Mouse (Mus musculus) heart, postnatal 0 days (tissue): ENCODE results near the gene Zfp511. TPM values are rescaled to one million over a fixed set of nuclear protein-coding genes. Genes with fewer than 3 reads are reported as not detected.

Source experiments
- ATAC-seq: fragments of 200-750 bp; cut with Nextera tagmentation; 2 replicates; pipeline ENCODE4 v1.8.0; 2017; ENCODE audit warnings: low read depth, moderate number of reproducible peaks, moderate library complexity; ENCODE audit not compliant: insufficient read depth
- DNase-seq: peaks from one replicate; pipeline ENCODE4 v3.0.0-alpha.2; 2016; ENCODE audit warnings: low spot score
- H3K27ac ChIP-seq: fragments of 300-500 bp; sonication (generic); 2 replicates; pipeline ENCODE4 v1.5.1; 2014; ENCODE audit warnings: low read depth, mild to moderate bottlenecking
- H3K27me3 ChIP-seq: fragments of 300-500 bp; sonication (generic); 2 replicates; pipeline ENCODE4 v1.6.1; 2014; ENCODE audit warnings: low read length, mixed read lengths; ENCODE audit not compliant: control insufficient read depth, insufficient read depth
- H3K36me3 ChIP-seq: fragments of 300-500 bp; sonication (generic); replicated peaks from 2 replicates; pipeline ENCODE4 v1.6.1; 2014; ENCODE audit warnings: low read length, mixed read lengths; ENCODE audit not compliant: control insufficient read depth, insufficient read depth
- H3K4me1 ChIP-seq: fragments of 300-500 bp; sonication (generic); 2 replicates; pipeline ENCODE4 v1.6.1; 2014; ENCODE audit warnings: antibody characterized with exemption; ENCODE audit not compliant: control insufficient read depth, insufficient read depth
- H3K4me2 ChIP-seq: fragments of 300-500 bp; sonication (generic); 2 replicates; pipeline ENCODE4 v1.6.1; 2014; ENCODE audit warnings: low read depth, mild to moderate bottlenecking, low read length, moderate library complexity
- H3K4me3 ChIP-seq: fragments of 300-500 bp; sonication (generic); 2 replicates; pipeline ENCODE4 v1.5.1; 2014; ENCODE audit warnings: low read depth, low read length
- H3K9ac ChIP-seq: fragments of 300-500 bp; sonication (generic); replicated peaks from 2 replicates; pipeline ENCODE4 v1.6.1; 2014; ENCODE audit warnings: low read depth, low read length, mixed read lengths
- H3K9me3 ChIP-seq: fragments of 300-500 bp; sonication (generic); replicated peaks from 2 replicates; pipeline ENCODE4 v1.6.1; 2016; ENCODE audit warnings: low read length; ENCODE audit not compliant: control insufficient read depth
- CTCF ChIP-seq: IDR thresholded peaks from 2 replicates; pipeline ENCODE4 v1.5.1; 2016; ENCODE audit warnings: antibody characterized with exemption, control low read depth, low read depth
- EP300 ChIP-seq: IDR thresholded peaks from 2 replicates; pipeline ENCODE4 v1.6.1; 2016; ENCODE audit warnings: antibody characterized with exemption, low read depth
- WGBS: fragments of 180-500 bp; shearing (Covaris S2); extraction: QIAGEN DNeasy Blood & Tissue Kit; methylation state at CpG from one replicate; pipeline ENCODE4 v1.1.7; 2014; 5-methylcytosine and 5-hydroxymethylcytosine counted together
- polyA plus RNA-seq: library from polyadenylated mRNA; unstranded; fragments of >200 nt; fragmentation: Nextera tagmentation; extraction: Ambion mirVana; gene quantifications from 2 replicates; pipeline ENCODE4 v1.2.1, GENCODE M21; 2015
- total RNA-seq: library from RNA; depleted of rRNA; stranded (reverse); fragments of >200 nt; gene quantifications from 2 replicates; pipeline ENCODE4 v1.2.3, GENCODE M21; 2014; ENCODE audit warnings: low replicate concordance; rRNA removed

Gene Zfp511
- 23.6 and 44.3 TPM in 2 replicates for total RNA-seq
- 22.9 and 23.9 TPM in 2 replicates for polyA plus RNA-seq

- peaks cover 42% of the 10 kb centered on the region for H3K36me3 ChIP-seq
- peak within 1 kb of the TSS; percentile 84 for H3K9ac ChIP-seq
- 2% methylated on average over 68 of the region's 69 CpGs for WGBS
- H3K27ac ChIP-seq, result peak within 1 kb of the TSS; percentile 87
- H3K9me3 ChIP-seq, result no peaks in the 10 kb centered on the region
- H3K4me2 ChIP-seq, result peak within 1 kb of the TSS; percentile 91
- H3K4me3 ChIP-seq, result peak within 1 kb of the TSS; percentile 87
- peak; percentile 95 for DNase-seq
- no peak for TF ChIP-seq CTCF
- peak; percentile 98 for ATAC-seq
- no peaks in the 10 kb centered on the region for H3K27me3 ChIP-seq
- peaks cover 11% of the 10 kb centered on the region; the same call in 1 of the 2 replicates for H3K4me1 ChIP-seq
Measured at GRCm38 (mm10) chr7:140036281-140037170, at the start of gene Zfp511, which contains the start of gene Tubgcp2. Gene Zfp511 (plus strand): TSS chr7:140036391. Gene Tubgcp2 (minus strand): TSS chr7:140036669.

GRCm38 (mm10) chr7:139988272-139988671, 47.9 kb upstream of the Zfp511 start:
- H3K4me1 ChIP-seq, result no peaks in the 10 kb centered on the region
- 58% methylated on average over 9 of the region's 9 CpGs for WGBS
- H3K36me3 ChIP-seq, result no peaks in the 10 kb centered on the region
- H3K4me2 ChIP-seq, result no peak overlapping the region
- no peak overlapping the region for H3K4me3 ChIP-seq
- ATAC-seq (no peak), DNase-seq (no peak)
- no peak overlapping the region for H3K9ac ChIP-seq
- H3K27ac ChIP-seq, result no peak overlapping the region
- TF ChIP-seq CTCF (no peak), EP300 (no peak)
- H3K9me3 ChIP-seq, result no peaks in the 10 kb centered on the region
- H3K27me3 ChIP-seq, result no peaks in the 10 kb centered on the region

- H3K27me3 ChIP-seq, result no peaks in the 10 kb centered on the region
- WGBS, result 61% methylated on average over 8 of the region's 8 CpGs
- no peak for DNase-seq
Measured at GRCm38 (mm10) chr7:139990864-139991394, 45.3 kb upstream of the Zfp511 start.

GRCm38 (mm10) chr7:139992406-139992805, 43.8 kb upstream of the Zfp511 start, which contains the start of gene Adam8:
Gene Adam8 (minus strand): TSS chr7:139992562.
- no peak for ATAC-seq
- Histone ChIP-seq H3K9me3 (no peaks in the 10 kb centered on the region), H3K4me1 (no peaks in the 10 kb centered on the region), H3K4me2 (no peak within 1 kb of the TSS), H3K27ac (no peak within 1 kb of the TSS), H3K27me3 (no peaks in the 10 kb centered on the region), H3K9ac (no peak within 1 kb of the TSS), H3K4me3 (no peak within 1 kb of the TSS), H3K36me3 (peaks cover 25% of the 10 kb centered on the region)
- TF ChIP-seq CTCF, result no peak
- no peak for TF ChIP-seq EP300
- no peak for DNase-seq
- 25% methylated on average over 7 of the region's 7 CpGs for WGBS

More at GRCm38 (mm10) chr7:139990864-139991394, 45.3 kb upstream of the Zfp511 start:
- no peaks in the 10 kb centered on the region for H3K4me1 ChIP-seq
- no peak overlapping the region for H3K4me2 ChIP-seq
- peaks cover 11% of the 10 kb centered on the region for H3K36me3 ChIP-seq
- H3K27ac ChIP-seq, result no peak overlapping the region
- H3K9ac ChIP-seq, result no peak overlapping the region
- no peaks in the 10 kb centered on the region for H3K9me3 ChIP-seq
- ATAC-seq, result no peak
- TF ChIP-seq EP300 (no peak), CTCF (no peak)
- H3K4me3 ChIP-seq, result no peak overlapping the region

DNA sequence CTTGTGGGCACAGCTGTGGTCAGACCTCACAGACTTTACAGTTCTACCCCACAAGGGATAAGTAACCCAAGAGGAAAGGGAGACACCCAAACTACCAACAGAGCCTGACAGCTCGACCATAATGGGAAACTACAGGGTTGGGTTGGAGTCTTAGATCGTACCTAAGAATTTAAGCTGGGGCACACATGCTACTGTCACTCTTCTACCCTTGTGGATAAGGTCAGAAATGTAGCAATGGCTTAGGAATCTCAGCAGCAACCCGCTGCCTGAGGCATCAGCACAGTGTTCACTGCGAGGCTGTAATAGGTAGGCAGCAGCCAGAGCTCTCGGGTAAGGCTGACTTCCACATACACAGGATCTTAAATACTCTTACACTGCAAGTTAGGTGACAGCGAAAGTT, 42.7 kb upstream of the Zfp511 start:
- no peaks in the 10 kb centered on the region for H3K4me1 ChIP-seq
- no peak overlapping the region for H3K9ac ChIP-seq
- H3K27me3 ChIP-seq, result no peaks in the 10 kb centered on the region
- ATAC-seq, result no peak
- no peak for DNase-seq
- TF ChIP-seq CTCF, result no peak
- no peaks in the 10 kb centered on the region for H3K9me3 ChIP-seq
- 93% methylated on average over 6 of the region's 6 CpGs for WGBS
- no peak overlapping the region for H3K4me3 ChIP-seq
- no peak overlapping the region for H3K27ac ChIP-seq
- H3K36me3 ChIP-seq, result peaks cover 36% of the 10 kb centered on the region
- no peak overlapping the region for H3K4me2 ChIP-seq
